Mouse (Mus musculus): ENCODE results near the gene Zfp488.

Gene Zfp488

DNA sequence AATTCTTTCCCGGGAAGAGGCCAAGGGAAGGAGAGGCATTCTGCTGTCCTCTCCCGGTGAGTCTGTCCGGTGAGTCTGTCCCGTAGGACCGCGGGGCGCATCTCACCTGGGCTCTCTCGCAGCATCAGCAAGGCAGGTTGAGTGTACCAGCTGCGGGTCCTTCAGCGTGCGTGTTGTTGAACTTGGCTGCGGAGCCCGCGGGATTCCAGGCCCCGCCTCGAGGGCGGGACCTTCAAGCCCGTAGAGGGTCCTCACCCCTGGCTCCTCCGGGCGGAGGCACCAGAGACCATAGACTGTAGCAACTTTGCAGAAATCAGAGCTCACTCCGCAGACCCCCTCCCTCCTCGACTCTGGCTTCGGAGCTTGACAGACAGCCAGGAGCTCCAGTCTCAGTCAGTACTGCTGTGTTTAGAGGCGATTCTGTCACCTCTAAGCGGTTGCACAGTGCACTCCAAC is at the start of gene Zfp488:
Zfp488 (minus strand) TSS at position 161 of the 456 bp plus-strand sequence.
- DNase-seq (ENCODE audit: extremely low spot score, low spot score), result peak; percentile 41

DNA sequence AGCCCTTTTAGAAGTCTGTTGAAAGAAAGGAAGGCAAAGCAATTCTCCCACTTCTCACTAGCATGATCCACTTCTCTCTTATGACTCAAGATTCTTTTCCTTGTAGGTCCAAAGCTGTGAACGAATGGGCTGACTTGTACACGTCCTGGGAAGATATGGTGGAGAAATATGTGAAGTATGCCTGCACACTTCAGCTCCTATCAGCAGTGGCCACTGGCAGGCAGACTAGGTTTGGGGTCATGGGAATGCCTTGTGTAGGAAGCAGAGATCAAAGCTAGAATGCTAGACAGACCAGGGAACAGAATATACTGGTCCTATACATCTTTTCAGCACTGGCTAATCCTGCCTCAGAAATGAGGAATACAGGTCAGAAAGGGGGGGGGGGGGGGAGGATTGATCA is 48.1 kb upstream of the Zfp488 start:
- DNase-seq (ENCODE audit: extremely low spot score, low spot score), result no peak

DNA sequence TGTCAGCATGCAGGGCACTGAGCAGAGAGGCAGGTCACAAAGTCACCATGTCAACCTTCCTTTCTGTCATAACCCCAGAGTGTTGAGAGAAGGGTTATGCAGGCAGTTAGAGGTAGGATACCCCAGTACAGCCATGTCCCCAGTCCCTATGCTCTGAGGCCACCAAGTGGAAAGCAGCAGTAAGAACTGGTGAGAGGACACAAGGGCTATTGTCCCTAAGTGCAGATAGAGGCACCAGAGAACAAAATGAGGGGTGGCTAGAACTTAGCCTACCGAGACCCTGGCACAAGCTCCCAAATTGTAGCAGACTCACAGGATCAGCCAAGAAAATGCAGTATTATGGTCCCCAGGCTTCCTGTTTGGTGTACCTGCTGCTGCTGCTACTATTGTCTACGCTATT is 38.4 kb upstream of the Zfp488 start:
- DNase-seq (ENCODE audit: extremely low spot score, low spot score), result no peak

DNA sequence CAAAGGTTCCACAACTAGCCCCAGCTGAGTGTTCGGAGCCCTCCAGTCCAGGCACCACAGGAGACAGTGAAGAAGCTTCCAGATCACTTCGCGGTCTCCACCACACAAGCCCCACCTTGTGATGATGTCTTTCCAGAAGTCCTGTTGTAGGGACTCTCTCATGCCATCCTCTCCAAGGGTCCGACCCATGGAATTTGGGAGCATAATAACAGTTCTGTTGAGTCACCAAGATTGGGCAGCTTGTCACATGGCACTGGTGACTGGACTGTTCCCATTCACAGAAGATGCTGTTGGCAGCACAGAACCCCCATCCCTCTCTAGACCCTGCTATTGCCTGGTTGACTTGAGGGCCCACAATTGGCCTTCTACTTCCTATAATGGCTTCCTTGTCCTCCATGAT is 37.8 kb upstream of the Zfp488 start, which contains the start of gene Gm5460:
Gm5460 (plus strand) TSS at position 378 of the 400 bp plus-strand sequence.
- DNase-seq (ENCODE audit: extremely low spot score, low spot score), result no peak

DNA sequence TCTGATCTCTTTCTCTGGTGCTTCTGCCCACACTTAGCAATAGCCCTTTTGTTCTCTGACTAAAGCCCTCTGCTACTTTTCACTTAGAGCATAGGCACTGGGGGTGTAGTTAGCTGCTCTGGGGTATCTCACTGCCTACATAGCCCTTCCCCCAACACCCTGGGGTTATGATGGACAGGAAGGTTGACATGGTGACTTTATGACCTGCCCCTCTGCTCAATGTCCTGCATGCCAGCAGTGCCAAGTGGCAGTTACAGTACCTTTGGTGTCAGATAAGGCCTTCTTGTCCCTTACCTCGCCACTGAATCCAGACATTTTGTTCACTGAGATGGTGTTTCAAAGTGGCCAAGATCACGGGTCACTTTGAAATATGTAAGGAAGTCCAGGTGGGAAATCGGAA is 36.5 kb upstream of the Zfp488 start, which contains the start of gene Gm30083:
Gm30083 (minus strand) TSS at position 120 of the 400 bp plus-strand sequence.
- no peak for DNase-seq (ENCODE audit: extremely low spot score, low spot score)

DNA sequence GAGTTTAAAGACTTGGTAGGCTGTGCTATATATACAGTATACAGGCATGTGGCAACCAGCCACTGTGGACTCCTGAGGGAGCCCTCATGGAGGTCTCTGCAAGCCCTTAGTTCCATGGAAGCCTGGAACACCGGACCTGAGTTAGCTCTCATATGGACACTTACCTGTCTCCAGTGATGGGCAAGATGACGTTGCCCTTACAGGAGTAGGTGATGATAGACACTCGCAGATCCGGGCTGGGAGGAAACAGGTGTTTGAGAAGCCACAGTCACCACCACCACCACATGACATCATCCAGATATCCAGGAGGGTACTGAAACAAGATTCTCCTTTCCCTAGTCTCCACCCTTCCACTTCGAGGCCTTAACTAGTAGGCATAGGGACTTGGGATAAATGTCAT is 23.8 kb upstream of the Zfp488 start:
- no peak for DNase-seq (ENCODE audit: extremely low spot score, low spot score)

DNA sequence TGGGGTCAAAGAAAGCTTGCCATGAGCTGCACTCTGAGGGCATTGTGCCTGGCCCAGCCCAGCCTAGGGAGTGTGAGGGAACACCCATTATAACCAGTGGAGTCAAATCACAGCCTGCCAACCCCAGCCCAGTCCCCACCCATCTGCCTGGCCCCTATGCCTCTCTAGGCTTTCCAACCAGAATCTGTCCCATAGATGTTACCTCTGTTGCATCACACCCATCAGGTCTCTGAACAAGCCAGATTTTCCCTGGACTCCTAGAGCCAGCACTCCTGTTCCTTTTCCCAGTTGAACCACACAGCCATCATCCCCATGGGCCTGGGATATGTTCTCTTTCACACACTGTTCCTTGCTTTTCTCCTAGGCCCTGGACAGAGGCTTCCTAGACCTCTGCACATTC is 22.9 kb upstream of the Zfp488 start:
- no peak for DNase-seq (ENCODE audit: extremely low spot score, low spot score)

DNA sequence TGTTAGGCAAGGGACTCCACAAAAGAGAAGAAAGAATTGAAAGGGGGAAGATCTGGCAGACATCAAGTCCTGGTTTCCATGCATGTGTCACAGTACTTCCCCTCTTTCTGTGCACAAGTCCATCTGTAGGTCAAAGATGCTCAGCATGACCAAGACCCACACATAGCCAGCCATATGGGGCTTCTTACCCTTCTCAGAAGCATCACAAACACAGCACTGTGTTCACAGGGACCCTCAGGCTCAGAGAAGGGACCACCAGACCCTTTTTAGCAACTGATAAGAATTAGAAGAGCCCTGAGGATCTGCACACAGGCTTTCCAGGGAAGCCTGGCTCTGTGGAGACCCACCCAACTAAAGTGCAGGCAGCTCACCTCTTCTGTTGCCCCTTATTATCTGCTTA is 21.5 kb upstream of the Zfp488 start:
- DNase-seq (ENCODE audit: extremely low spot score, low spot score), result no peak

DNA sequence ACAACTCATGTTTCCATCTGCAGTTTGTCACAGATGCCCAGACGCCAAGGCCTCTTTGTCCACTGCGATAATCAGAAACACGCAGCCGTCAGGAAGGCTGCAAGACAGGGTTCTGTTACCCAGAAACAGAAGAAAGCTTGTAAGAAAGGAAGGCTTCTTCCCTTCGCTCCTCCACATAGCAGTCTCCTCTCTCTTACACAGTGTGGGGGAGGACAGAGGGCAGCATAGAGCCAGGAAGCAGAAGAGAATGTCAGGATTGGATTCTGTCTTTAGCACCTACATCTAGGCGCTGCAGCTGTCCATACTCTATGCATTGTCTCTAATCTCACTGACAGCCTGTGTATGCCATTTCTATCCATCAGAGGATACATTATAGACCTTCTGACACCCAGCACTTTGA is 18.9 kb upstream of the Zfp488 start:
- no peak for DNase-seq (ENCODE audit: extremely low spot score, low spot score)

DNA sequence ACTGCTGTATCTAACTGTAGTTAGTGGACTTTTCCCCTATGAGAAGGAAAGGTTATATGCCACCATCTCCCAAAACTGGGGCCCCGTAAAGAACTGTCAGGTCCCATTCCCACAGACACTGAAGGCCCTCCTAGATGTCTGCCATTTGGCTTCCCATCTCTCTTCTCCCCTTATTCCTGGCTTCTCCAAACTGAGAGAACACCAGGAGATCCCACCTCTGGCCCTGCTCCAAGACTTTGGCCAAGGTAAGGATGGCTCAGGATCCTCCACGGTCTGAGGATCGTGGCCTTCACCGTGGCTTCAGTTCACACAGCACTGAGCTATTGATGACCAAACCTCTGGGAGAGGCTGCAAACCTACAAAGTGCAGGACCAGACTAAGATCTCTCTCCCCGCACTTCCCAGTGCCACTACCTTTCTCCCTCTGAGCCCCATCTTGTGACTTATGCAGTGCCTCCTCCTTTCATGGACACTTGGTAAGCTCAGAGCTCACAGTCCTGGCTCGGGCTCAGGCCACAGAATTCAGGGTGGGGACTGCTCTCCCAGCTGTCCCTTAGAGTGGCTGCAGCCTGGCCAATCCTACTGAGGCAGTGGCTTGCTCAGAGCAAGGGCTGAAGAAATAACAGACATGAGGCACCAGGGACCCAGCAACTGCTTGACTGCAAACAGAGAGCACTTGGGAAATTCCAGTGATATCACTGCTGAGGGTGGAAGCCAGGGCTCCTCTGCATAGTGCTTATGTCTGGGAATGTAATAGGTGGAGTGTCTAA is 15.1 kb upstream of the Zfp488 start:
- no peak for DNase-seq (ENCODE audit: extremely low spot score, low spot score)

DNA sequence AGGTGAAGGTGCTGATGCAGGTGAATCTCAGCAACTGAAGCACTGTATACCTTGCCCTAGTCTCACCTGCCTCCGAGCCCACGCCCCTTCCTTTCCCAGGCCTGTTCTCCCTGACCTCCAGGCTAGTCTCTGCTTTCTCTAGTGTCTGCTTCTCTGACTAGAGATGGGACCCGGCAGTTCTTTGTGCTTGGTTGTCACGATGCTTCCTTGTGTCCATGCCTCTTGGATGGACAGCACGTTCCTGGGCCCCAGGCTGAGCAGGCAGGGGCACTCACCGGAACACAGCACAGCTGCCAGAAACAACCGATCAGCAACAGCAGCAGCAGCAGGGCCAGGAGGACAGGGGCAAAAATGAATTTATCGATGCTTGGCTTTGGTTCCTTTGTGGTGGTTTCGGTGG is 14.5 kb upstream of the Zfp488 start:
- no peak for DNase-seq (ENCODE audit: extremely low spot score, low spot score)

DNA sequence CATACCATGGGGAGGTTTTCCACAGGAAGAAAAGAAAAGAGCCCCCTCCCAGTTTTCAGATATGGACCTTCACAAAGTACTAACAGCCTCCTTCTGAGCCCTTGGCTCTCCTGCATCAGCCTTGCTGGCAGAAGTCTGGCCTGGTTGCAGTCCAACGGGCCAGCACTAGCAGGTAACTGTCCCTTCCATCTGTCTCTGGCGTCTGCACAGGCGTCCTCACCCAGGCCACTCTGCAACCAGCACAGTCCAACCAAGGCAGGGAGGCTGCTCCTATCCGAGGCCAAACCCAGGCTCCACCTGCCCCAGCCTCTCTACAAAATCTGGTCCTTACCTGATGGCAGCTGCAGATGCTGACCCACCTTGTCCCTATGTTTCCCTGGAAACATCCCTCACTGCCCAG is 13.4 kb upstream of the Zfp488 start:
- no peak for DNase-seq (ENCODE audit: extremely low spot score, low spot score)

DNA sequence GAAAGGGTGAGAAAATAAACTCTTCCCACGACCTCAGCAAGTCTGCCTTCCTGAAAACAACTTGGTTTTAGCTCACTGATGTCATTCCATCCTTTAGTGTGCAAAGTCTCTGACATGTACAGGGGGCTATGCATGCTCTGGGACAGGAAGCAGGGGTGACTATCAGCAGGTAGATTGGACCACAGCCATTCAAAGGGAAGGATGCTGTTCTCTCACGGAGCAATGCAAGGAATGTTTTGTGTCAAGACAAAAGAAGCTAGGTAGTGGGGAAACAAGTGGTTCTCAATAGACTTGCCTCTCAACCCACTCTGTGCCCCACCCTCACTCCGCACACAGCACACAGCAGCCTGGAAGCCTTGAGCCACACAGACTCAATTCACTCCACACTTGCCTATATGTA is 10.6 kb upstream of the Zfp488 start:
- DNase-seq (ENCODE audit: extremely low spot score, low spot score), result no peak

DNA sequence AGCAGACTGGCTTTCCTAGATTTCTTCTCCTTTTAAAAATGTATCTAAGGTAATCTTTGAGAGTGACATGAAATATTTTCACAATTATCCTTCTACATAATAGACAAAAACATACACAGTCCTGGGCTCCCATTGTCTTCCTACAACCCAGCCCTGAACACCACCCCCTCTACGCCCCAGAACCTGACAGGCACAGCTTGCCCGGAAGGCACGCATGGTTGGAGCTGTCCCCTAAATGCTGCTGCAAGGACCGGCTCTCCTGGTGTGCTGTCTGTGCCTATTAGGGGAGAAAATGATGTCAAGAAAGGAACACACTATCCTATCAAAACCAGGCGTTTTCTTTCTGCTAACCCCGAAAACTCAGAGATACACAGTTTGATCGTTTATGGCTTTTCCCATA is 816 bp downstream of the Zfp488 start:
- no peak for DNase-seq (ENCODE audit: extremely low spot score, low spot score)

DNA sequence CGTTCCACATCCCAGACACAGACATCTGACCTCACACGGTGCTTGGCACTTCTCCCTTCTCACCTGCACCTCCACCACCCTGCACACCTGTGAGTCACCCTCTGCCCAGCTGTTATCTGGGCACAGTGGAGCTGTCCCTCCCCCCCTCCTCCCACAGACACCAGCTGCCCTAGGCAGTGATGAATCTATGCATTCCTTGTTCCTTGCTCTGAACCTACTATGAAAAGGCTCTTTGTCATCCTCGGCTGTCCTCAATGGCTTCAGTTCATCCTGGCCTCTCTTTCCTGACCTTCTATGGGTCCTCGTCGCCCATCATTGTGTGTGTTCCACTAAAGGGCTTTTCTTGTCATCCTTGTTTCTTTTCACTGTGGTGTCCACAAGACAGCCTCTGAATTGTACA is 3.8 kb downstream of the Zfp488 start:
- DNase-seq (ENCODE audit: extremely low spot score, low spot score), result no peak

DNA sequence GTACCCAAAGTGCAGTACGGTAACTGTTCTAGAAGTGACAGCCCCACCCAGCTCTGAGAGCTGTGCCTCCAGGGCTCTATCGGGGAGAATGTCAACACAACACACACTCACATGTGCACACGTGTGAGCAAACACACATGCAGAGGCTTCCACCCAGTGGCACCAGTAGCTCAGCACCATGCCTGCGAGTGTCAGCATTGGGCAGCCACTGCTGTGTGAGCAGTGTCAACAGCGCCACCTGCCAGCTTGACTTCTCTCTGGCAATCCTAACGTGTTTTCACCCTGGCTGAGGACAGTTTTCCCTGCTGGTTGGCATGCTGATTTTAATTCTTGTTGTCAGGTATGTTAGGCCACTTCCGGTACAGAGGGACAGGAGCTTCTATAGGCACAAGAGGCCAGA is 5.9 kb downstream of the Zfp488 start:
- no peak for DNase-seq (ENCODE audit: extremely low spot score, low spot score)

DNA sequence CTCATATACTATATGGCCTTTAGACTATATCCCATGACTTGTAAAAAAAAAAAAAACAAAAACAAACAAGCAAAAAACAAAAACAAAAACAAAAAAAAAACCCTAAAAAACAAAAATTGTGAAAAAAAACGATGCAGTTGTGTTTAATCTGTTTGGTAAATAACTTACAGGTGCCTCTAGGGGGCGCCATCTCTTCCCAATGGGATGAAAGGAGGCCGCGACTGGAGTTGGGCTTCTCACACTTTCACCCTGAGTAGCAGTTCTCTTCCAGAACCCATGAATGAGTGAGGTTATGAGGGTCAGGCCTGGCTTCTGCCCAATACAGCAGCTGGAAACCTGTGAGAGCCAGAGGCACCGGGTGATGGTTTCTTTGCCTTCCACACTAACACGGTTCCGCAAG is 12.9 kb downstream of the Zfp488 start:
- DNase-seq (ENCODE audit: extremely low spot score, low spot score), result no peak

DNA sequence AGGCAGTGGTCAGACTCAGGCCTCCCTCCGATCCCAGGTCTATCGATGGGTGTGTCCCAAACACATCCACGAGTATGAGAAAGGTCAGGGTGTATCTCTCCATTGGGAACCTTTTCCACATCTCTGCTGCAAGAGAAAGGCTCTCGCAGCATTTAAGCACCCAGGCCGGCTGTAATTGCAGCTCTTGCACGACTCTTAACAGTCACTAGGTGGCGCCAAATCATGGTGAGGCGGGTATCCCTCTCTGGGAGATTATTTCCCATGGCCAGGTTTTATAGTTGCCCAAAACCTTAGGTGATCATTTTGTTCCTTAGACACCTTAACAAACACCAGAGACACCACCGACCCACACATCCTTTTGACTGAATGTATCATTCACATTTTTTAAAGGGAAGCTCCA is 19.2 kb downstream of the Zfp488 start:
- DNase-seq (ENCODE audit: extremely low spot score, low spot score), result peak; percentile 42

DNA sequence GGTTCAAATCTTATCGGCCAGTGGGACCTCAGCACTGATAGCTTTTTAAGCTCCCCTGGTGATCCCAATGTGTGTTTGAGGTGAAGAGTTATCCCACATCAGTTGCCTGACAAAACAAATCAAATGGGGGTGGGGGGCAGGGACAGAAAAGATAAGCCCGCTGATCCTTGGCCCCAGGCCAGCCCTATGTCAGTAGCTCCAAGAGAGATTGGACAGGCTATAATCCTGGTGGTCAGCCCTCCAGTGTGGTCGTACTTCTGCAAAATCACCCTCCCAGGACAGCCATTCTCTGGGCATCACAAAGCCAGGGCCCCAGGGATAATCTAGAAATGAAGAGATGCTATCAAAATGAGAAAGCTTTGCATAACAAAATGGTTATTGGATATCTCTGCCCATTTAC is 19.7 kb downstream of the Zfp488 start:
- no peak for DNase-seq (ENCODE audit: extremely low spot score, low spot score)

DNA sequence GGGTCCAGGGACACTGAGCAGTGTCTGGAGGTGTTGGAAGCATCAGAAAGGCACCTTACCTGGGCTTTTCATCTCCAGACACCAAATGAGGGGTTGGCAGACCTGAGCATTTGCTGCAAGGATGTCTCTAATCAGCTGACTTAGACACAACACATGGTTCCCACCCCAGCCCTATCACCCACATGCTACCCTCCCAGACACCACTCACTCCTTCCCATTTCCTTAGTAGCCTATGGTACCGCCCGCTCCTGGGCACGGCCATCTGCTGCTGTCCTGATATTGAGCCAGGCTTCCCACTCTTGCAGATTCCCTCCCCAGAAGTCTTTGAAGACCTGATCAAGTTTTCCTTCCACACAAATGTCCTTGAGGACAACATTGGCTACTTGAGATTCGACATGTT is 20.4 kb downstream of the Zfp488 start:
- no peak for DNase-seq (ENCODE audit: extremely low spot score, low spot score)

DNA sequence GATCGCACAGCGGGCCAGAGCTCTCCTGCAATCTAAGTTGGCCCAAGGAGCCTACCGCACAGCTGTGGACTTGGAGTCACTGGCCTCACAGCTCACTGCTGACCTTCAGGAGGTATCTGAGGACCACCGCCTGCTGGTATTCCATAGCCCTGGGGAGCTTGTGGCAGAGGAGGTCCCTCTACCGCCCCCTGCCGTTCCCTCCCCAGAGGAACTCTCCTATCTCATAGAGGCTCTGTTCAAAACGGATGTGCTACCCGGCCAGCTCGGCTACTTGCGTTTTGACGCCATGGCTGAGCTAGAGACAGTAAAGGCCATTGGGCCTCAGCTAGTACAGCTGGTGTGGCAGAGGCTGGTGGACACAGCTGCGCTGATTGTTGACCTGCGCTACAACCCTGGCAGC is 22.5 kb downstream of the Zfp488 start:
- no peak for DNase-seq (ENCODE audit: extremely low spot score, low spot score)

DNA sequence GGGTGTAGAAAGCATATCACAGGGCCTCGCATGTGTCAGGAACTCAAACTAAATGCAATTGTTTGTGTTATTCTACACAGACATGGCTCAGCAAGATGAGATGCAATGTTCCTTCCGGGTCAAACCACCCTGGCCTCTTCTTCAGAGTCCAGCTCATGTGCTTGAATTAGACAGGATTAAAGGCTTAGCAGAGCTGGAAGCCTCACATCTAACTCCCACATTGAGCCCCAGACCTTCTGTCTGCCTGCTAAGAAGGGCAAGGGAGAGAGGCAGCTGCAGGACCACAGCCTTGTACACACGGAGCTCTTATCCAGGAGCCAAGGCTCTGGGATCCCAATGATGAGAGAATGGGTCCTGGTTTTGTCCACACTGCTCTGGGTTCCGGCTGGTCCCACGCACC is 24.8 kb downstream of the Zfp488 start, which contains the start of gene Rbp3:
Rbp3 (plus strand) TSS at position 243 of the 400 bp plus-strand sequence.
- DNase-seq (ENCODE audit: extremely low spot score, low spot score), result no peak

DNA sequence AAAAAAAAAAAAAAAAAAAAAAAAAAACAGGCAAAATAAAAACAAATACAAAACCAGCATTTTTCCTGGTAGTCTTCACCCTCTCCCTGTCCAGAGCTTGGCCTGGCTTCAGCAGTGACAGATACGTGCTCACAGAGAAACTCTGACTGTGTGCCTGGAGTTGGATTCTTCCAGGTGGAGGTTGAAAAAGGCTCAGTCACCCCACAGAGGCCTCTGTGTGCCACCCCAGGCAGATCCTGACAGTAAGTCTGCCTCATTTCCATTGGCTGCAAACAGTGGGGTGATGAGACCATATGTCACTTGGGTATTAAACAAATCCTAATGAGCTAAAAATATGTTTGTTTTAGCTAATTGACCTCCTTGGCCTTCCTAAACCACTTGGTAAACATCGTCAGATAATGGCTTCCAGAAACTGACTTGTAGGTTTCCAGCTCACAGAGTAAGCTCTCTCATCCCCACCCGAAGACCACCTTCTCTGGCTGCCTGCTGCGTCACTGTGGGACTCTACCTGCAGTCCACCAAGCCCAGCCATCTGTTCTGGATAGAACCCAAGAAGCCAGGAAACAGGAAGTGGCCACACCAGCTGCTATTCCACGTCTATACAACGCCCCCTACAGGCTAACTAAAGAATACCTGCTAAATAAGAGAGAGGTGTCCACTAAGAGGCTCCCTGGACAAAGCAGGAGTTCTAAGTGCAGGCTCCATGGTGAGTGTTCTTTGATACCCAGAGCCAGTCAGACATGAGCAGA is 26.2 kb downstream of the Zfp488 start:
- DNase-seq (ENCODE audit: extremely low spot score, low spot score), result no peak

Measured in neural tube, embryonic 10.5 days (tissue).